Mouse (Mus musculus): Measurements from ENCODE around the gene Macrod2.

Macrod2 gene

GRCm38 (mm10) chr2:141935130-141935529 lies 1540.0 kb downstream of the Macrod2 start:
- DNase-seq (ENCODE audit: low read depth, low spot score), result no peak

GRCm38 (mm10) chr2:141954795-141955194 lies 1559.7 kb downstream of the Macrod2 start:
- DNase-seq (ENCODE audit: low read depth, low spot score), result no peak

- no peak for DNase-seq (ENCODE audit: low read depth, low spot score)
Observed at GRCm38 (mm10) chr2:141955197-141955596, 1560.1 kb downstream of the Macrod2 start.

DNA sequence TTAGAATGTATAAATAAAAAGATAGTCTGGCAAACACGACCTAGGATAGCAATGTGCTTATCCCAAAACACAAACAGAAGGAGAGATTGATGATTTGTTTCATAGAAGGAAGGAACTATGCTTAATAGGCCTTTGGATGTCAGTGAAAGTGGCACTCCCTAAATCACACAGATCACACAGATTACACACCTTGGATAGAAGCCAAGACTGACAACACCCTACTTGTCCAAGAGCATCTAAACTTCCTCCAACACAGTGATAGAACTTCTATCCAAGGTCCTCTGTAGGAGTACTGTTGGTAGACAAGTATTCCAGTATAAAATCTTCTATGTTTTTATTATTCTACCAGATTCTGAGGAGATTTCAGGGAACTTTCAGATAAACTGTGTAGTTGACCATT lies 1567.8 kb downstream of the Macrod2 start:
- DNase-seq (ENCODE audit: low read depth, low spot score), result no peak

- DNase-seq (ENCODE audit: low read depth, low spot score), result no peak
Observed at GRCm38 (mm10) chr2:141983664-141984395, 1588.7 kb downstream of the Macrod2 start.

DNA sequence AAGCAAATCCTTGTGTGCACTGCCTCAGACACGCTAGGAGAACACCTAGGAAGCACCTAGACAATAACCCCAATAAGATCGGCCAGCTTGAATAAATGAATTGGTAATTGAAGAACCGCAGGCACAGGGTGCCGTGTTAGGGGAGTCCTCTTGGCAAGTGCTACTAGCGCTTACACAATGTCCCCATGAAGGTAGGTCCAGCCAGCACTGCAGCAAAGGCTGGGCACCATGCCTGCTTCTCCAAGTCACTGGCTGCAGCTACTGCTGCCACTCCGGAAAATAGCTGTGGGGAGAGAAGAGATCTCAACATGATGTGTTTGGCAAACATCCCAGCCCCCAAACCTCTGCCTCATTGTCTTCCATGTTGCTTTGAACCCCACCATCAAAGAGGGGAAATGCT lies 1603.8 kb downstream of the Macrod2 start:
- no peak for DNase-seq (ENCODE audit: low read depth, low spot score)

DNA sequence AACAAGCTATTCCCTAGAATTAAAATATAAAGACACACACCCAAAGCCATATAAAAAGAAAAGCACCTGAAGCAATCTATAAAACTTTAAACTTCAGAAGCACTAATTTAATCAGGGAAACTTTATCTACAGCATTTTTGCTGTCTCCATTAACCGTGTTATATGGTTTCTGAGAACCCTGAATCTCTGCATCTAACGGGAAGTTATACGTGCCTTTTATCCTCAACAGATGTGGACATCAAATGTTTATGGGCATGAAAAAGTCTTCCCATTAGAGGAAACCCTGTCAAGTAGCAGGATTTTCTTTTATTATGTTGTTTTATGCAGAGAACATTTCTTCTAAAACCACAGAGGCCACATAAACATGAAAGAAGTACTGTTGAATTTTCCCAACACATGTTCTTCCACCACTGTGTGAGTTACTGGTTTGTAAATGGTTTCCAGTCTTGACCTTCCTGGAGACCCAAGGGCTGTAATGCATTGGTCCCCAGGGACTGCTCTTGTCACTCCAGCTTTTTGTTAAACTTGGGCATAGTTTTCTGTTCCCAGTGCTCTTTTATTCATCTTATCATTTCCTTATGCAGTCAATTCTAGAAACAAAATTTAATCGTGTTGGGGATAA lies 1629.5 kb downstream of the Macrod2 start:
- DNase-seq (ENCODE audit: low read depth, low spot score), result peak; percentile 74

GRCm38 (mm10) chr2:142026721-142027120 lies 1631.6 kb downstream of the Macrod2 start:
- no peak for DNase-seq (ENCODE audit: low read depth, low spot score)

DNA sequence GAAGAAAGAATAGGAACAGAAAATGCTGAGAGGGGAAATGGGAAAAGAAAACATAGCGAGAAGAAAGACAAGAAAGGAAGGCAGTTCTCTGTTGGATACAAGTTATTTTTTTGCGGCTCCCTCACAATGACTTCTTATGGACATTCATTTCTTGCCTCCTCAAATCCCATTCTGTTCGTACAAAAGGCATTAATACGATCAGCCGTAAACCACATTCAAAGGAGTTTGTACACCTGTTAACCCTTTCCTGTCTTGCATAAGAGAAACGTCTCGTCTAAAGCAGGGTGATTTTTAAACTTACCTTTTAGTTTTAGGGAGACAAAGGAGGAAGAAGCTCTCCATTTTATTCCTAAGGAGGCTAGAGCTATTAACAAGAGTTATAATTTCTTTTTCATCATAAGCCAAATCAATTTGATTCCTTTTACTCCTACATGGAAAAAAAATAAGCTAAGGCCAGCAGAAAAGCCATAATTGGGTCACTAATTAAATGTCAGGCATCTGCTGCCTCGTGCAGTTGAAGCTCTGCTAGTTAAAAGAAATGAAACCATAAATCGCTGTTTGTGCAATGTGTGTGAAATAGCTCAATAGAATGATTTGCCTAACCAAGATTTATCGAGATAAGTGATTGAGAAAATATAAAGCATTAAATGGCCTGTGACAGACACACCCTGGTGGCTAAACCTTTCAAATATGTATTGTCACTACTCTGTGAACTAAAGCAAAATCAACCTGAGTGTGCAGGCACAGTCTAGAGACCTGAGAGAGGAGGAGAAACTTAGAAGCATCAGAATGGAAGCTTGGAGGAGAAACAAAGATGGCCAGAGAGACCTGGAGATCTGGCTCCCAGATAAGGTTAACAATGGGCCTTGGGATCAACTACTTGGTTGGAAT lies 1635.9 kb downstream of the Macrod2 start:
- DNase-seq (ENCODE audit: low read depth, low spot score), result peak; percentile 2

DNA sequence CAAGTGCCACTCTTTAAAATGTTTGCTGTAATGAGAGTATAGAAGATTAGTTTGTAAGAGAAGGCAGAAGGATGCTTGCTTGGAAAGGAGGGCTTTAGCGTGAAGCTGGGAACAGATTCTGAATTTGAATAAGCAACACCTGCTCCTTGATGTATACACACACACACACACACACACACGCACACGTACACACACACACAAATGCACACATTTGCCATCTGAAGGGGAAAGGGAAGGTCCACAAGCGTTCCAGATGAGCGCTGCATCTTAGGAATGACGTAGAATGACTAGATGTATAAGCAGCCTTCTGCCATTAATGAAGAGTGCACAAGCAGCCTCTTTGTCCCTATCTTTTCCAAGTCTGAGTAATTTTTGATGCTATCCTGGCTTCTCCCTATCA lies 1660.5 kb downstream of the Macrod2 start:
- DNase-seq (ENCODE audit: low read depth, low spot score), result no peak

- DNase-seq (ENCODE audit: low read depth, low spot score), result peak; percentile 78
Observed at GRCm38 (mm10) chr2:142057889-142058750, 1663.0 kb downstream of the Macrod2 start.

DNA sequence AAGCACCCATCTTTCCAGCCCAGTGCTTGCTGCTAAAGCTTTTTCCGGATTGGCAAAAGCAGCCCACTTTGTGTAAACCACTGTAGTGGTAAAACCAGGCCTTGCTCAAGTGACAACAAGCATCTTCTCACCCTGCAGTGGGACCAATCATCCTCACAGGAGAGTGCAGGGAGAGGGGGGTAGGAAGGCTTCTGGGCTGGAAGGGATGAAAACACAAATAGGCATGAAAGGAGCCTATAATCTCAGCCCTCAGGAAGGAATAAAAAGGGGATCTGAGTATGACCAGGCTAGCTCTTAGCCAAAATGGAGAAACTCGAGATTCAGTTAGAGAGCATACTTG lies 1663.6 kb downstream of the Macrod2 start:
- DNase-seq (ENCODE audit: low read depth, low spot score), result no peak

GRCm38 (mm10) chr2:142108947-142109346 lies 1713.8 kb downstream of the Macrod2 start:
- DNase-seq (ENCODE audit: low read depth, low spot score), result no peak

DNA sequence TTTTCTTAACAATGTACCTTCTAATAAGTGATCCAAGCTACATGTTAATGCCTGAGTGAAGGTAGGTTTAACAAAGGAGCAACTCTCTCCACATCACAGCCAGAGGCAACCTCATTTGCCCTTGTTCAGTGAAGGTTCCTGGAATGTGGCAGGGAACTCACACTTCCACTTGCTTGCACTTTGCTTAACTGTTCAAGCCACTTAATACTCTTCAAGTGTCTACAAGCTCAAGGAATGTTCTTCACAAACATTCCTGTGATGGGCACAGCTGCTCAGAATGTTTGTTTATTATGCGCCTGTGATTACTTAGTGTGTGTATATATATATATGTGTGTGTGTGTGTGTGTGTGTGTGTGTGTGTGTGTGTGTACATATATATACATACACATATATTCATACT lies 1721.5 kb downstream of the Macrod2 start:
- DNase-seq (ENCODE audit: low read depth, low spot score), result peak; percentile 13

- DNase-seq (ENCODE audit: low read depth, low spot score), result no peak
Observed at GRCm38 (mm10) chr2:142128109-142128508, 1733.0 kb downstream of the Macrod2 start.

GRCm38 (mm10) chr2:142129166-142129565 lies 1734.1 kb downstream of the Macrod2 start:
- DNase-seq (ENCODE audit: low read depth, low spot score), result no peak

DNA sequence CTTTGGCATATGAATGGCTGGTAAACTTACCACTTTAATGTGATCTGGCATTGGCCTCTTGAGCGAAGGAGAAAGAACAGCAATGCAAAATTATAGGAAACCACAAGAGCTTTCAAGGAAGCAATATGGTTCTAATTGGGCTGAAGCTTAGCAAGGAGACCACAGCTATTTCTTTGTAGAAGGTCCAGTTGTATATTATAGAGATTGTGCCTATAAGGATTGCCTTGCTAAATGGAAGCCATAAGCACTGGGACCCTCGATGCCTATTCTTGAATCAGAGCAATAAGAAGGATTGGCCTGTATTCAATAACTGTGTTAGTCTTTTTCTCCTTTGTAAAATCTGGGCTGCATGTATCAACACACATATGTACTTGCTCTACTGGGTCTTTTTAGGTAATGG lies 1754.2 kb downstream of the Macrod2 start:
- DNase-seq (ENCODE audit: low read depth, low spot score), result no peak

DNA sequence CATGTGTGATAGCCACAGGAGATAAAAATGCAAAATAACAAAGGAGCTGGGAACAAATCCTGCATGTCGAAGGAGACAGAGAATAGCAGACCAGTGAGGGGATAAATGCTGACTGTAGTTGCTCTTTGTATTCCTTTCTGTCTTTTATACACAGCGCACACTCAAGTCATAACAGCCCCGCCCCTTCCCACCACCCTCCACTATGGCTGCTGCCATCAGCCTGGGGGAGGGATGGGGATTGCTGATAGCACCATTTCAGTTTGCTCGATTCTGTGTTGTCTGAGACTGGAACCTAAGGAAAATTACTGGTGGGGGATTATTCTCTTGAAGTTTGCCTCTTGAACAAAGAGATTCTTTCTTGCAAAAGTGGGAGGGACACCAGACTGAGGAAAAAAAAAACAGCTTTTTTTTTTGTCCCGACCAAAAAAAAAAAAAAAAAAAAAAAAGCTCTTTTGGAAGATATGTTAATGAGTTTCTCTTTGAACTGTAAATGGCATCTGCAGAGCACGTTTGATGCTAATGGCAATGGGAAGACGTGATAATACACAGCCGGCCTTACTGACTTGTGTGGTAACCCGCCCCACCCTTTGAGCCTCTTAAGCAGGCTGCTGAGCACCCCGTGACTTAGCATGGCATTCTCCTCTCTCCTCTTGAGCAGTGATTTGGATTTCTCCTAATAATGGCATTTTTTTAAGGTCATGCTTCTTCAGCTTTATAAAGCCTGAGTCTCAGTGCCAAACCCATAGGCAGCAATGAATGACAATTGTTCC lies 1768.6 kb downstream of the Macrod2 start:
- no peak for DNase-seq (ENCODE audit: low read depth, low spot score)

- DNase-seq (ENCODE audit: low read depth, low spot score), result no peak
Observed at GRCm38 (mm10) chr2:142169649-142170048, 1774.5 kb downstream of the Macrod2 start.

DNA sequence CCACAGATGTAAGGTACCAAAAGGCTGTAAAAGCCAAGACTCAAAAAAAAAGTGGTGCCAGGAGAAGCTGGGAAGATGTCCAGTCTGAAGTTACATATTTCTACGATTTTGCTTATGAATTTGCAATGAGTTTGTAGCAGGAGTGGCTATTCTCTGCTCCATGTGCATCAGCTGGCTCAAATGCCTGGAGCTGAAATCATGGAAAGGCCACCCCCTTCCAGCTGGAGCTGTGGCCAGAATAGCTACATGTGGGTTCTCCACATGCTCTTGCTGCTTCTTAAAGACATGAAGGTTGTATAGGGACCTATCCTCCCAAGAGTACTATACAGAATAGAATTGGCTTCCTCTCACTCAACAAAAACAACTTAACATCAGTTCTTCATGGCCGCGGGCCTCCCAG lies 1777.6 kb downstream of the Macrod2 start:
- DNase-seq (ENCODE audit: low read depth, low spot score), result no peak

DNA sequence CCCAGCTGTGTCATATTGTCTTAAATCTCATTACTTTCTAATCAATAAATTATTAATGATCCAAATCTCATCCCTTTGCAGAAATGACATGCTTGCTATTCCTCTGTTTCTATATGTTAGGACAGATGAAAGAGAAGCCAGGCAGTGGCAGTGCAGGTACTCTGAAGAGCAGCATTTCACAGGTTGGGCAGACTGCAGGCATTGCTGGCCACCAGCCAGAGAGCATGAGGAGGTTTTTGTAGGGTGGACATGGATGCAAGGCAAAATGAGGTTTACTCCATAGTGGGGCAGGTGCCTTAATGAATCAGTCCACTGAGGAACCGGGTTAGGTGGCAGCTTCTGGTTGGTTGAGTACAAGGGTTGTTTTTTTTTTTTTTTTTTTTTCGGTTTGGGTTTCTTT lies 1778.9 kb downstream of the Macrod2 start:
- DNase-seq (ENCODE audit: low read depth, low spot score), result no peak

Measured in forelimb bud, embryonic 11.5 days (tissue).